Mouse (Mus musculus): ENCODE data around the gene Nlrp9b. TPM values are rescaled to one million over a fixed set of nuclear protein-coding genes. Genes with fewer than 3 reads are reported as not detected.
"Not testable (repeated sequence)": the region's sequence is repeated elsewhere in the genome, so short reads cannot be mapped to it uniquely, and the experiment has no call there.

Gene Nlrp9b
- polyA plus RNA-seq, 1 experiment = not detected

- TF ChIP-seq POLR2A (IDR thresholded peaks at IDR 0.05; ENCODE audit: low read depth, low read length) (no peak), CTCF (conservative IDR thresholded peaks at IDR 0.05; ENCODE audit: insufficient read depth, insufficient read length, low read depth, low read length) (0 out of 2 replicates have a peak, but pooled peaks have one; percentile 12)
- no peaks in the 10 kb centered on the region for H3K4me1 ChIP-seq (ENCODE audit: control insufficient read depth, insufficient read depth, low read length)
- H3K27me3 ChIP-seq (replicated peaks; ENCODE audit: control insufficient read depth, insufficient read depth, low read length) = no peaks in the 10 kb centered on the region
- no peaks in the 10 kb centered on the region for H3K36me3 ChIP-seq (ENCODE audit: control insufficient read depth, insufficient read depth, low read length)
- 97% methylated on average over 4 of the region's 4 CpGs for WGBS
- DNase-seq = no peak
- no peak overlapping the region for H3K27ac ChIP-seq (ENCODE audit: insufficient read depth, low read depth, low read length)
- H3K4me3 ChIP-seq (ENCODE audit: insufficient read depth, low read depth, low read length) = no peak overlapping the region
These were observed 21.6 kb upstream of the Nlrp9b start for GRCm38 (mm10) chr7:19969541-19970090.

GRCm38 (mm10) chr7:19970196-19970595 lies 21.1 kb upstream of the Nlrp9b start:
- H3K4me3 ChIP-seq (ENCODE audit: insufficient read depth, low read depth, low read length) = no peak overlapping the region
- no peaks in the 10 kb centered on the region for H3K4me1 ChIP-seq (ENCODE audit: control insufficient read depth, insufficient read depth, low read length)
- no peaks in the 10 kb centered on the region for H3K27me3 ChIP-seq (replicated peaks; ENCODE audit: control insufficient read depth, insufficient read depth, low read length)
- H3K36me3 ChIP-seq (ENCODE audit: control insufficient read depth, insufficient read depth, low read length) = no peaks in the 10 kb centered on the region
- TF ChIP-seq CTCF (conservative IDR thresholded peaks at IDR 0.05; ENCODE audit: insufficient read depth, insufficient read length, low read depth, low read length) = no peak
- TF ChIP-seq POLR2A (IDR thresholded peaks at IDR 0.05; ENCODE audit: low read depth, low read length) = no peak
- WGBS = 94% methylated on average over 8 of the region's 8 CpGs
- no peak for DNase-seq
- no peak overlapping the region for H3K27ac ChIP-seq (ENCODE audit: insufficient read depth, low read depth, low read length)

- no peak for TF ChIP-seq CTCF (conservative IDR thresholded peaks at IDR 0.05; ENCODE audit: insufficient read depth, insufficient read length, low read depth, low read length)
- no peak for TF ChIP-seq POLR2A (IDR thresholded peaks at IDR 0.05; ENCODE audit: low read depth, low read length)
- no peaks in the 10 kb centered on the region for H3K4me1 ChIP-seq (ENCODE audit: control insufficient read depth, insufficient read depth, low read length)
- no peak for DNase-seq
- no peaks in the 10 kb centered on the region for H3K27me3 ChIP-seq (replicated peaks; ENCODE audit: control insufficient read depth, insufficient read depth, low read length)
- H3K36me3 ChIP-seq (ENCODE audit: control insufficient read depth, insufficient read depth, low read length) = no peaks in the 10 kb centered on the region
- 87% methylated on average over 4 of the region's 4 CpGs for WGBS
- no peak overlapping the region for H3K4me3 ChIP-seq (ENCODE audit: insufficient read depth, low read depth, low read length)
- no peak overlapping the region for H3K27ac ChIP-seq (ENCODE audit: insufficient read depth, low read depth, low read length)
These were observed 19.7 kb upstream of the Nlrp9b start for GRCm38 (mm10) chr7:19971516-19971915.

GRCm38 (mm10) chr7:19996721-19997120 lies 5.5 kb downstream of the Nlrp9b start:
- not testable (repeated sequence) for H3K4me1 ChIP-seq (ENCODE audit: control insufficient read depth, insufficient read depth, low read length); H3K27ac ChIP-seq (ENCODE audit: insufficient read depth, low read depth, low read length); DNase-seq; H3K4me3 ChIP-seq (ENCODE audit: insufficient read depth, low read depth, low read length); H3K36me3 ChIP-seq (ENCODE audit: control insufficient read depth, insufficient read depth, low read length); H3K27me3 ChIP-seq (replicated peaks; ENCODE audit: control insufficient read depth, insufficient read depth, low read length)
- 67% methylated on average over 3 of the region's 3 CpGs for WGBS

GRCm38 (mm10) chr7:20009987-20010386 lies 18.7 kb downstream of the Nlrp9b start:
- no peaks in the 10 kb centered on the region for H3K36me3 ChIP-seq (ENCODE audit: control insufficient read depth, insufficient read depth, low read length)
- H3K4me1 ChIP-seq (ENCODE audit: control insufficient read depth, insufficient read depth, low read length) = no peaks in the 10 kb centered on the region
- TF ChIP-seq CTCF (conservative IDR thresholded peaks at IDR 0.05; ENCODE audit: insufficient read depth, insufficient read length, low read depth, low read length) = no peak
- no peak for TF ChIP-seq POLR2A (IDR thresholded peaks at IDR 0.05; ENCODE audit: low read depth, low read length)
- H3K4me3 ChIP-seq (ENCODE audit: insufficient read depth, low read depth, low read length) = no peak overlapping the region
- DNase-seq = no peak
- no peak overlapping the region for H3K27ac ChIP-seq (ENCODE audit: insufficient read depth, low read depth, low read length)
- H3K27me3 ChIP-seq (replicated peaks; ENCODE audit: control insufficient read depth, insufficient read depth, low read length) = no peaks in the 10 kb centered on the region
- WGBS = 76% methylated on average over 2 of the region's 2 CpGs

GRCm38 (mm10) chr7:20064100-20064499 lies 72.8 kb downstream of the Nlrp9b start:
- not testable (repeated sequence) for H3K27ac ChIP-seq (ENCODE audit: insufficient read depth, low read depth, low read length); H3K27me3 ChIP-seq (replicated peaks; ENCODE audit: control insufficient read depth, insufficient read depth, low read length); H3K36me3 ChIP-seq (ENCODE audit: control insufficient read depth, insufficient read depth, low read length); DNase-seq; H3K4me1 ChIP-seq (ENCODE audit: control insufficient read depth, insufficient read depth, low read length); H3K4me3 ChIP-seq (ENCODE audit: insufficient read depth, low read depth, low read length)
- WGBS = 79% methylated on average over 4 of the region's 4 CpGs

GRCm38 (mm10) chr7:20078118-20078517 lies 86.9 kb downstream of the Nlrp9b start:
- not testable (repeated sequence) for H3K27me3 ChIP-seq (replicated peaks; ENCODE audit: control insufficient read depth, insufficient read depth, low read length); H3K27ac ChIP-seq (ENCODE audit: insufficient read depth, low read depth, low read length); H3K4me3 ChIP-seq (ENCODE audit: insufficient read depth, low read depth, low read length); H3K36me3 ChIP-seq (ENCODE audit: control insufficient read depth, insufficient read depth, low read length); H3K4me1 ChIP-seq (ENCODE audit: control insufficient read depth, insufficient read depth, low read length); DNase-seq
- WGBS = 78% methylated on average over 18 of the region's 18 CpGs

- H3K27ac ChIP-seq (ENCODE audit: insufficient read depth, low read depth, low read length); H3K36me3 ChIP-seq (ENCODE audit: control insufficient read depth, insufficient read depth, low read length); H3K4me3 ChIP-seq (ENCODE audit: insufficient read depth, low read depth, low read length); DNase-seq; H3K27me3 ChIP-seq (replicated peaks; ENCODE audit: control insufficient read depth, insufficient read depth, low read length); H3K4me1 ChIP-seq (ENCODE audit: control insufficient read depth, insufficient read depth, low read length): not testable (repeated sequence)
- 81% methylated on average over 5 of the region's 5 CpGs for WGBS
These were observed 108.1 kb downstream of the Nlrp9b start, which contains the start of gene Vmn1r91 for GRCm38 (mm10) chr7:20099380-20099779. TSS of gene Vmn1r91 (plus strand) at chr7:20099680.

GRCm38 (mm10) chr7:20122479-20122878 lies 131.2 kb downstream of the Nlrp9b start, which contains the start of gene Gm16442:
TSS of gene Gm16442 (minus strand) at chr7:20122579.
- WGBS = no CpG with 5 or more reads among the region's 2 CpGs
- DNase-seq; H3K27me3 ChIP-seq (replicated peaks; ENCODE audit: control insufficient read depth, insufficient read depth, low read length); H3K4me3 ChIP-seq (ENCODE audit: insufficient read depth, low read depth, low read length); H3K4me1 ChIP-seq (ENCODE audit: control insufficient read depth, insufficient read depth, low read length); H3K27ac ChIP-seq (ENCODE audit: insufficient read depth, low read depth, low read length); H3K36me3 ChIP-seq (ENCODE audit: control insufficient read depth, insufficient read depth, low read length): not testable (repeated sequence)
